Mouse (Mus musculus) bone marrow, adult 2 months (tissue): Measurements from ENCODE around the gene Meox2.

Experiments used
- CTCF ChIP-seq: fragments of 200-500 bp; IDR thresholded peaks from 2 replicates; pipeline ENCODE4 v1.5.1; 2011; ENCODE audit warnings: low read length, control low read depth; ENCODE audit not compliant: control insufficient read depth, insufficient read depth
- POLR2A ChIP-seq: fragments of 200-500 bp; IDR thresholded peaks from 2 replicates; pipeline ENCODE4 v1.6.1; 2011; ENCODE audit warnings: low read depth, mild to moderate bottlenecking, control low read depth, low read length, borderline replicate concordance; ENCODE audit not compliant: control insufficient read depth

DNA sequence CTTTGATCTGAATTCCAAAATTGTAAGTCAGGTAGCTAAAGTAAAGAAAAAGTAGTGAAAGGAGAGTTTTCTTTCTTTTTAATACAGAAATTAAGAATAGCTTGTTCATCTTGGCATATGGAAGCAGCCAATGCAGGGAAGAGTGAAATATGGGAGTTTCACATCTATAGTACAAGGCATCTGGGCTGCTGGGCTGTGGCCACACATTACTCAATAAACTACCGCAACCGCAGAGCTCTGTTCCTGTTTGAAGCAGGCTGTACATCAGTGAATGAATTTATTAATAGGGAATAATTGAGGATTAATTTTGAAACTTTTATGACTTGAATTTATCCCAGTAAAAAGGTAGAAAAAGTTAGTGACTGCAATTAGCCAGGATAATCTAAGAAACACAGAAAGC lies 15.4 kb downstream of the Meox2 start:
- TF ChIP-seq CTCF, result no peak
- TF ChIP-seq POLR2A, result no peak
